Mouse (Mus musculus) erythroblast, embryonic 14.5 days (primary cell): ENCODE measurements around the gene Rdh16.
"Not testable (repeated sequence)": the region's sequence is repeated elsewhere in the genome, so short reads cannot be mapped to it uniquely, and the experiment has no call there.

ENCODE experiments used
- GATA1 ChIP-seq: IDR thresholded peaks from 2 replicates; pipeline ENCODE4 v1.6.1; 2012; ENCODE audit warnings: low read length, inconsistent platforms, mixed read lengths
- TAL1 ChIP-seq: IDR thresholded peaks from 3 replicates; pipeline ENCODE4 v1.6.1; 2012; ENCODE audit warnings: low read length, inconsistent platforms, mixed read lengths

GRCm38 (mm10) chr10:127893163-127894022, 92.4 kb downstream of the Rdh16 start:
- TF ChIP-seq GATA1, TAL1: not testable (repeated sequence)
